Mouse (Mus musculus): Measurements from ENCODE around the gene Dlg4. TPM values are rescaled to one million over a fixed set of nuclear protein-coding genes. Genes with fewer than 3 reads are reported as not detected.

Dlg4 gene
- polyA plus RNA-seq, 1 experiment = 442 TPM

GRCm38 (mm10) chr11:70084563-70084962, 67.8 kb downstream of the Dlg4 start:
- Histone ChIP-seq H3K27ac (ENCODE audit: insufficient read depth, low read depth, low read length) (no peak overlapping the region), H3K4me3 (ENCODE audit: insufficient read depth, low read depth, low read length) (no peak overlapping the region), H3K4me1 (ENCODE audit: control insufficient read depth, insufficient read depth, low read length) (no peaks in the 10 kb centered on the region)
- 87% methylated on average over 8 of the region's 8 CpGs for WGBS
- no peak for TF ChIP-seq POLR2A (IDR thresholded peaks at IDR 0.05; ENCODE audit: insufficient read depth, low read depth, low read length)
- no peak for TF ChIP-seq CTCF (IDR thresholded peaks at IDR 0.05; ENCODE audit: insufficient read depth, low read depth, low read length)

DNA sequence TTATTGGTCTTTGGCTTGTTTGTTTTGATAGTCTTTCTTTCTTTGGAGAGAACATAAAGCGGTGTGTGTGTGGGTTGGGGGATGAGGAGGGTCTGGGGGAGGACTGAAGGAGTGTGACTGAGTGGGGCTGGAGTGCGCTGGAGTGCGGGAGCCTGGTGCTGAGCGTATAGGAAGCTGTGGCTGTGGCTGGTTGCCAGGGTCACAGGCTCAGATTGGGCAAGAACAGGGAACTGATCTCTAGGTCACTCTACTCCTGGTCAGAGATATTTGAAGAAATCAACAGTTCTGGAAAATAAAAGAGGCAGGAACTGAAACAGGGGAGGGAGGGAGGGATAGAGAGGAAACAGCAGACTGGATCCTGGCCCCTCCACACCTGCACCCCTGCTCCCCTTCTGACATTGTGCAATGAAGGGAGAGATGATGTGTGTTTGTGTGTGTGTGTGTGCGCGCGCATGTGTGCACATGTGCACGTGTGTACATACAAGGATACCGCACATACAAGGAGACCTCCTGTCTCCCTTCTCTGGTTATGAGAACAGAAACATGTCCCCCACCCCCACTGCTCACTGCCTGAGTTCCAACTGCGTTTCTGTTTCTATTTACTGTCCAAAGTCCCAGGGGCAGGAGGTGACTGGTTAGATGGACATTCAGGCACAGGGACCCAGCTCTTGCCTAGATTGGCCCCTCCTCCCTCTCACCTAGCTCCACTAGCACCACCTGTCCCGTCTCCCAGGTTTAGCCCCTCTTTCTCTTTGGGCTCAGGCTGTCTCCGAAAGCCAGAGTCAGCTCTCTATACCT, 75.4 kb downstream of the Dlg4 start, which contains the start of gene Asgr2:
TSS of gene Asgr2 (plus strand) at position 659 of the 798 bp plus-strand sequence.
- WGBS = 76% methylated on average over 12 of the region's 12 CpGs
- TF ChIP-seq POLR2A (IDR thresholded peaks at IDR 0.05; ENCODE audit: insufficient read depth, low read depth, low read length) (no peak), CTCF (IDR thresholded peaks at IDR 0.05; ENCODE audit: insufficient read depth, low read depth, low read length) (no peak)
- Histone ChIP-seq H3K27ac (ENCODE audit: insufficient read depth, low read depth, low read length) (no peak within 1 kb of the TSS), H3K4me3 (ENCODE audit: insufficient read depth, low read depth, low read length) (no peak within 1 kb of the TSS), H3K4me1 (ENCODE audit: control insufficient read depth, insufficient read depth, low read length) (no peaks in the 10 kb centered on the region)

Other genes starting within 250 kb of the Dlg4 start
- not detected in 2 replicates for gene Chrnb1, start 221.0 kb upstream of the Dlg4 start, polyA plus RNA-seq (2012; ENCODE audit: insufficient read depth, insufficient read length, low replicate concordance, missing spikeins)
- gene Fgf11, start 215.1 kb upstream of the Dlg4 start, polyA plus RNA-seq (2012; ENCODE audit: insufficient read depth, insufficient read length, low replicate concordance, missing spikeins) = not detected in 2 replicates
- not detected in 2 replicates for gene Tmem102, start 211.3 kb upstream of the Dlg4 start, polyA plus RNA-seq (2012; ENCODE audit: insufficient read depth, insufficient read length, low replicate concordance, missing spikeins)
- not detected in 2 replicates for gene Gm39566, start 201.6 kb upstream of the Dlg4 start, polyA plus RNA-seq (2012; ENCODE audit: insufficient read depth, insufficient read length, low replicate concordance, missing spikeins)
- not detected in 2 replicates for gene Spem2, start 198.5 kb upstream of the Dlg4 start, polyA plus RNA-seq (2012; ENCODE audit: insufficient read depth, insufficient read length, low replicate concordance, missing spikeins)
- not detected in 2 replicates for gene Spem1, start 194.8 kb upstream of the Dlg4 start, polyA plus RNA-seq (2012; ENCODE audit: insufficient read depth, insufficient read length, low replicate concordance, missing spikeins)
- gene Nlgn2, start 179.2 kb upstream of the Dlg4 start, polyA plus RNA-seq (2012; ENCODE audit: insufficient read depth, insufficient read length, low replicate concordance, missing spikeins) = 82.2 TPM in 1 of 2 replicates, not detected in the other
- not detected in 2 replicates for gene Tmem256, start 178.4 kb upstream of the Dlg4 start, polyA plus RNA-seq (2012; ENCODE audit: insufficient read depth, insufficient read length, low replicate concordance, missing spikeins)
- gene Plscr3, start 170.6 kb upstream of the Dlg4 start, polyA plus RNA-seq (2012; ENCODE audit: insufficient read depth, insufficient read length, low replicate concordance, missing spikeins) = not detected in 2 replicates
- gene Tnk1, start 158.2 kb upstream of the Dlg4 start, polyA plus RNA-seq (2012; ENCODE audit: insufficient read depth, insufficient read length, low replicate concordance, missing spikeins) = not detected in 2 replicates
- not detected in 2 replicates for gene Tmem95, start 138.9 kb upstream of the Dlg4 start, polyA plus RNA-seq (2012; ENCODE audit: insufficient read depth, insufficient read length, low replicate concordance, missing spikeins)
- not detected in 2 replicates for gene Kctd11, start 135.5 kb upstream of the Dlg4 start, polyA plus RNA-seq (2012; ENCODE audit: insufficient read depth, insufficient read length, low replicate concordance, missing spikeins)
- 120 TPM in 1 of 2 replicates, not detected in the other for gene Acap1, start 121.4 kb upstream of the Dlg4 start, polyA plus RNA-seq (2012; ENCODE audit: insufficient read depth, insufficient read length, low replicate concordance, missing spikeins)
- gene 2810408A11Rik, start 116.0 kb upstream of the Dlg4 start, polyA plus RNA-seq (2012; ENCODE audit: insufficient read depth, insufficient read length, low replicate concordance, missing spikeins) = not detected in 2 replicates
- not detected in 2 replicates for gene Neurl4, start 115.9 kb upstream of the Dlg4 start, polyA plus RNA-seq (2012; ENCODE audit: insufficient read depth, insufficient read length, low replicate concordance, missing spikeins)
- gene Gps2, start 103.1 kb upstream of the Dlg4 start, polyA plus RNA-seq (2012; ENCODE audit: insufficient read depth, insufficient read length, low replicate concordance, missing spikeins) = not detected in 2 replicates
- gene Eif5a, start 95.0 kb upstream of the Dlg4 start, polyA plus RNA-seq (2012; ENCODE audit: insufficient read depth, insufficient read length, low replicate concordance, missing spikeins) = 516 and 653 TPM in 2 replicates
- gene Ybx2, start 81.1 kb upstream of the Dlg4 start, polyA plus RNA-seq (2012; ENCODE audit: insufficient read depth, insufficient read length, low replicate concordance, missing spikeins) = not detected in 2 replicates
- not detected in 2 replicates for gene Slc2a4, start 68.8 kb upstream of the Dlg4 start, polyA plus RNA-seq (2012; ENCODE audit: insufficient read depth, insufficient read length, low replicate concordance, missing spikeins)
- not detected in 2 replicates for gene Cldn7, start 52.2 kb upstream of the Dlg4 start, polyA plus RNA-seq (2012; ENCODE audit: insufficient read depth, insufficient read length, low replicate concordance, missing spikeins)
- gene Ctdnep1, start 35.8 kb upstream of the Dlg4 start, polyA plus RNA-seq (2012; ENCODE audit: insufficient read depth, insufficient read length, low replicate concordance, missing spikeins) = not detected in 2 replicates
- gene Elp5, start 34.4 kb upstream of the Dlg4 start, polyA plus RNA-seq (2012; ENCODE audit: insufficient read depth, insufficient read length, low replicate concordance, missing spikeins) = not detected in 2 replicates
- gene Gabarap, start 25.8 kb upstream of the Dlg4 start, polyA plus RNA-seq (2012; ENCODE audit: insufficient read depth, insufficient read length, low replicate concordance, missing spikeins) = not detected in 2 replicates
- not detected in 2 replicates for gene Phf23, start 21.2 kb upstream of the Dlg4 start, polyA plus RNA-seq (2012; ENCODE audit: insufficient read depth, insufficient read length, low replicate concordance, missing spikeins)
- gene Dvl2, start 16.3 kb upstream of the Dlg4 start, polyA plus RNA-seq (2012; ENCODE audit: insufficient read depth, insufficient read length, low replicate concordance, missing spikeins) = not detected in 2 replicates
- gene Acadvl, start 1.5 kb upstream of the Dlg4 start, polyA plus RNA-seq (2012; ENCODE audit: insufficient read depth, insufficient read length, low replicate concordance, missing spikeins) = not detected in 2 replicates
- not detected in 2 replicates for gene Asgr1, start 37.1 kb downstream of the Dlg4 start, polyA plus RNA-seq (2012; ENCODE audit: insufficient read depth, insufficient read length, low replicate concordance, missing spikeins)
- gene Asgr2, start 75.7 kb downstream of the Dlg4 start, polyA plus RNA-seq (2012; ENCODE audit: insufficient read depth, insufficient read length, low replicate concordance, missing spikeins) = not detected in 2 replicates
- not detected in 2 replicates for gene Mgl2, start 113.4 kb downstream of the Dlg4 start, polyA plus RNA-seq (2012; ENCODE audit: insufficient read depth, insufficient read length, low replicate concordance, missing spikeins)
- gene Clec10a, start 139.3 kb downstream of the Dlg4 start, polyA plus RNA-seq (2012; ENCODE audit: insufficient read depth, insufficient read length, low replicate concordance, missing spikeins) = not detected in 2 replicates
- gene Slc16a11, start 195.8 kb downstream of the Dlg4 start, polyA plus RNA-seq (2012; ENCODE audit: insufficient read depth, insufficient read length, low replicate concordance, missing spikeins) = not detected in 2 replicates
- gene Slc16a13, start 204.1 kb downstream of the Dlg4 start, polyA plus RNA-seq (2012; ENCODE audit: insufficient read depth, insufficient read length, low replicate concordance, missing spikeins) = not detected in 2 replicates
- not detected in 2 replicates for gene Bcl6b, start 212.9 kb downstream of the Dlg4 start, polyA plus RNA-seq (2012; ENCODE audit: insufficient read depth, insufficient read length, low replicate concordance, missing spikeins)
- gene 0610010K14Rik, start 221.0 kb downstream of the Dlg4 start, polyA plus RNA-seq (2012; ENCODE audit: insufficient read depth, insufficient read length, low replicate concordance, missing spikeins) = not detected in 2 replicates
- gene Gm21988, start 222.9 kb downstream of the Dlg4 start, polyA plus RNA-seq (2012; ENCODE audit: insufficient read depth, insufficient read length, low replicate concordance, missing spikeins) = not detected in 2 replicates
- gene Rnasek, start 222.9 kb downstream of the Dlg4 start, polyA plus RNA-seq (2012; ENCODE audit: insufficient read depth, insufficient read length, low replicate concordance, missing spikeins) = not detected in 2 replicates
- gene Alox12, start 238.4 kb downstream of the Dlg4 start, polyA plus RNA-seq (2012; ENCODE audit: insufficient read depth, insufficient read length, low replicate concordance, missing spikeins) = not detected in 2 replicates